In the genomic region with DNA sequence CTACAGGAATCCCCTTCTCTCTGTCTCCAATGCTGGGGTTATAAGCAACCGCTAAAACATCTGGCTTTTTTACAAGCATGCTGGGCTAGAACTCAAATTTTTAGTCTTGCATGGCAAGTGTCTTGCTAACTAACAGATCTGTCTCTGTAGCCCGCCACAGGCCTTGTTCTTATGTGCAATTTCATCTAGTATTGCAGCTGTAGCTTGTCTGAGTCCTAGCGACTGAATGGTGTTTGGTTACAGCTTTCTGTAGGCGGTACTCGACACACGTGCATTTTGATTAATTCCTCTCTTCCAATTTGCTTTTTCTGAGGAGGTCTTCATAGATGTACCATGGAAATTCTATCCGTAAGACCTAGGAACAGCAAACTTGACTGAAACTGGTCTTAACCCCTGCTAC, we compare ENCODE assay signal across 30 mouse cellular contexts.
DNase-seq lines count a peak whose midpoint lies in the region; ATAC-seq lines count a peak whose summit lies in the region.
"Had no signal": no experiment of that assay in that cellular context is flagged by ENCODE, and none has a peak within 500 bp of the region (broad histone marks: within the 10 kb centered on the region; RNA-seq: fewer than 3 reads in every experiment).

No protein-coding gene starts in this region.

- no peak overlapping the region for H3K27ac ChIP-seq in limb, embryonic 11.5 days (replicated peaks; ENCODE audit: low read depth, low read length)
- no peak overlapping the region for H3K27ac ChIP-seq in limb, embryonic 10.5 days
- no peak overlapping the region for H3K27ac ChIP-seq in limb, embryonic 13.5 days
- H3K27ac ChIP-seq: embryonic facial prominence, embryonic 12.5 days; forebrain, embryonic 12.5 days; gastrocnemius, adult 2 months; heart, embryonic 15.5 days; hindbrain, embryonic 10.5 days; hindbrain, embryonic 13.5 days; intestine, embryonic 15.5 days had no signal

- no peaks in the 10 kb centered on the region for H3K36me3 ChIP-seq in limb, embryonic 11.5 days (ENCODE audit: control insufficient read depth, insufficient read depth, low read length)
- no peaks in the 10 kb centered on the region for H3K36me3 ChIP-seq in limb, embryonic 10.5 days
- H3K36me3 ChIP-seq in limb, embryonic 13.5 days = no peaks in the 10 kb centered on the region
- H3K36me3 ChIP-seq: embryonic facial prominence, embryonic 12.5 days; forebrain, embryonic 12.5 days; heart, embryonic 12.5 days; heart, embryonic 15.5 days; hindbrain, embryonic 10.5 days; hindbrain, embryonic 13.5 days; intestine, embryonic 15.5 days had no signal

- H3K4me2 ChIP-seq in limb, embryonic 11.5 days (ENCODE audit: low read depth, severe bottlenecking) = no peak overlapping the region
- H3K4me2 ChIP-seq in limb, embryonic 13.5 days (replicated peaks) = no peak overlapping the region
- H3K4me2 ChIP-seq: embryonic facial prominence, embryonic 12.5 days; forebrain, embryonic 12.5 days; heart, embryonic 12.5 days; heart, embryonic 15.5 days; hindbrain, embryonic 13.5 days; intestine, embryonic 15.5 days had no signal

- H3K9me3 ChIP-seq in limb, embryonic 11.5 days (ENCODE audit: control insufficient read depth, low read length) = no peaks in the 10 kb centered on the region
- H3K9me3 ChIP-seq in limb, embryonic 10.5 days (replicated peaks) = no peaks in the 10 kb centered on the region
- H3K9me3 ChIP-seq in limb, embryonic 13.5 days = no peaks in the 10 kb centered on the region
- H3K9me3 ChIP-seq: embryonic facial prominence, embryonic 12.5 days; forebrain, embryonic 12.5 days; heart, embryonic 15.5 days; hindbrain, embryonic 10.5 days; hindbrain, embryonic 13.5 days; intestine, embryonic 15.5 days had no signal

- no peaks in the 10 kb centered on the region for H3K27me3 ChIP-seq in limb, embryonic 11.5 days (ENCODE audit: control insufficient read depth, insufficient read depth, low read length)
- H3K27me3 ChIP-seq in limb, embryonic 10.5 days (ENCODE audit: low read depth, poor library complexity, severe bottlenecking) = no peaks in the 10 kb centered on the region
- H3K27me3 ChIP-seq in limb, embryonic 13.5 days = no peaks in the 10 kb centered on the region
- H3K27me3 ChIP-seq: CH12.LX; embryonic facial prominence, embryonic 12.5 days; forebrain, embryonic 12.5 days; heart, embryonic 12.5 days; heart, embryonic 15.5 days; hindbrain, embryonic 13.5 days; intestine, embryonic 15.5 days had no signal

- peak; percentile 39 for DNase-seq in embryo, embryonic 11 days
- DNase-seq in embryo, embryonic 10 days (ENCODE audit: low spot score) = no peak
- peak; percentile 30 for DNase-seq in limb, embryonic 11.5 days (ENCODE audit: low spot score)
- no peak for DNase-seq in limb, embryonic 10.5 days (ENCODE audit: low spot score)
- DNase-seq in spleen, postnatal 10 days (ENCODE audit: low spot score in 2 of 2) = no peak
- DNase-seq in kidney, postnatal 14 days = no peak
- DNase-seq: adrenal gland, adult 2 months; adrenal gland, postnatal 14 days; B cell, adult 2 months; cerebellum, adult 11 months; cerebellum, adult 2 months; cerebellum, adult 9-11 months; cerebellum, postnatal 25 days; gastrocnemius, adult 2 months; gastrocnemius, postnatal 14 days; heart, adult 11 months; heart, postnatal 10 days; heart, postnatal 36 days had no signal

- ATAC-seq in limb, embryonic 11.5 days (ENCODE audit: insufficient number of reproducible peaks, low FRiP score, low TSS enrichment, low read depth) = peak; percentile 68; the same call in 1 of the 2 replicates
- ATAC-seq in limb, embryonic 13.5 days (ENCODE audit: low FRiP score, low read depth) = peak; percentile 54; the same call in 1 of the 2 replicates
- ATAC-seq: forebrain, embryonic 16.5 days; hindbrain, embryonic 16.5 days; intestine, embryonic 15.5 days had no signal

- H3K4me3 ChIP-seq in limb, embryonic 11.5 days (ENCODE audit: low read depth, low read length) = no peak overlapping the region
- no peak overlapping the region for H3K4me3 ChIP-seq in limb, embryonic 10.5 days
- H3K4me3 ChIP-seq in limb, embryonic 13.5 days = no peak overlapping the region
- H3K4me3 ChIP-seq: embryonic facial prominence, embryonic 12.5 days; erythroblast, embryonic 14.5 days; forebrain, embryonic 12.5 days; gastrocnemius, adult 2 months; heart, embryonic 12.5 days; heart, embryonic 15.5 days; hindbrain, embryonic 10.5 days; hindbrain, embryonic 13.5 days; intestine, embryonic 15.5 days had no signal

- no peaks in the 10 kb centered on the region for H3K4me1 ChIP-seq in limb, embryonic 11.5 days (ENCODE audit: control insufficient read depth, insufficient read depth, low read length)
- H3K4me1 ChIP-seq in limb, embryonic 10.5 days = 0 out of 2 replicates have a peak, but pooled peaks cover 3% of the 10 kb centered on the region
- peaks cover 4% of the 10 kb centered on the region; the same call in 1 of the 2 replicates for H3K4me1 ChIP-seq in limb, embryonic 13.5 days
- H3K4me1 ChIP-seq: forebrain, embryonic 12.5 days; heart, embryonic 12.5 days; heart, embryonic 15.5 days; hindbrain, embryonic 10.5 days; hindbrain, embryonic 13.5 days; intestine, embryonic 15.5 days had no signal

- 64% methylated on average over 7 of the region's 7 CpGs for WGBS in limb, embryonic 11.5 days
- WGBS in limb, embryonic 10.5 days = 67% methylated on average over 7 of the region's 7 CpGs
- 30% methylated on average over 7 of the region's 7 CpGs for WGBS in limb, embryonic 13.5 days

- H3K9ac ChIP-seq in limb, embryonic 11.5 days (ENCODE audit: low read length) = no peak overlapping the region
- no peak overlapping the region for H3K9ac ChIP-seq in limb, embryonic 13.5 days
- H3K9ac ChIP-seq: embryonic facial prominence, embryonic 12.5 days; forebrain, embryonic 12.5 days; heart, embryonic 12.5 days; heart, embryonic 15.5 days; hindbrain, embryonic 13.5 days; intestine, embryonic 15.5 days had no signal

Comparison
In these comparisons a context has a peak if more than half of its experiments do, and no peak if none do; other contexts are left out.
1. DNase-seq: peak in embryo, embryonic 11 days (single experiment) and limb, embryonic 11.5 days (single experiment); none in embryo, embryonic 10 days (single experiment), limb, embryonic 10.5 days (single experiment), spleen, postnatal 10 days (0 of 2) and kidney, postnatal 14 days (single experiment).